Comparison of ENCODE assay signal across 8 mouse cellular contexts in genomic region chr19:43675525-43676400, GRCm38 (mm10). TPM values are rescaled to one million over a fixed set of nuclear protein-coding genes. Genes with fewer than 3 reads are reported as not detected.
DNase-seq lines count a peak whose midpoint lies in the region; ATAC-seq and TF ChIP-seq lines count a peak whose summit lies in the region.

No protein-coding gene starts in this region.

- peak overlapping the region; percentile 59 for H3K4me3 ChIP-seq in embryonic fibroblast, embryonic 13.5 days (ENCODE audit: insufficient read depth, low read length)
- H3K4me3 ChIP-seq in intestine, embryonic 14.5 days (ENCODE audit: low read depth, low read length), result peak overlapping the region; percentile 96
- peak overlapping the region; percentile 93 for H3K4me3 ChIP-seq in lung, embryonic 15.5 days

- no peak for ATAC-seq in intestine, embryonic 14.5 days (replicated peaks; ENCODE audit: low FRiP score, low TSS enrichment, low read depth)
- no peak for ATAC-seq in lung, embryonic 15.5 days (ENCODE audit: borderline replicate concordance, extremely low read depth, low FRiP score, low TSS enrichment)

- H3K9ac ChIP-seq in intestine, embryonic 14.5 days (ENCODE audit: low read length), result peak overlapping the region; percentile 87
- peak overlapping the region; percentile 59 for H3K9ac ChIP-seq in lung, embryonic 15.5 days

- TF ChIP-seq POLR2A in embryonic fibroblast, embryonic 13.5 days (IDR thresholded peaks at IDR 0.05; ENCODE audit: low read depth, low read length), result no peak; the same call in 1 of the 2 replicates

- TF ChIP-seq CTCF in embryonic fibroblast, embryonic 13.5 days (IDR thresholded peaks at IDR 0.05; ENCODE audit: borderline replicate concordance, insufficient read depth, low read length), result no peak

- no peaks in the 10 kb centered on the region for H3K9me3 ChIP-seq in intestine, embryonic 14.5 days (ENCODE audit: control insufficient read depth, low read length)
- no peaks in the 10 kb centered on the region for H3K9me3 ChIP-seq in lung, embryonic 15.5 days

- peak overlapping the region; percentile 81 for H3K4me2 ChIP-seq in intestine, embryonic 14.5 days (ENCODE audit: low read length)
- H3K4me2 ChIP-seq in lung, embryonic 15.5 days, result peak overlapping the region; percentile 92

- peak; percentile 53 for DNase-seq in layer of hippocampus, adult 11-12 months (ENCODE audit: low spot score)
- no peak for DNase-seq in layer of hippocampus, postnatal 10 days (ENCODE audit: low spot score in 2 of 2)
- DNase-seq in NIH3T3 (ENCODE audit: low read depth), result peak; percentile 74
- DNase-seq in intestine, embryonic 14.5 days (ENCODE audit: low spot score), result no peak
- peak; percentile 45 for DNase-seq in right cerebral cortex, postnatal 25 days
- no peak for DNase-seq in cerebellum, postnatal 25 days

- peaks cover 3% of the 10 kb centered on the region for H3K4me1 ChIP-seq in embryonic fibroblast, embryonic 13.5 days (ENCODE audit: control insufficient read depth, insufficient read depth, low read length)
- H3K4me1 ChIP-seq in intestine, embryonic 14.5 days (replicated peaks; ENCODE audit: control insufficient read depth, insufficient read depth, low read length), result peaks cover 19% of the 10 kb centered on the region
- peaks cover 23% of the 10 kb centered on the region for H3K4me1 ChIP-seq in lung, embryonic 15.5 days

- no peaks in the 10 kb centered on the region for H3K27me3 ChIP-seq in intestine, embryonic 14.5 days (replicated peaks; ENCODE audit: control insufficient read depth, insufficient read depth, low read length)
- H3K27me3 ChIP-seq in lung, embryonic 15.5 days, result no peaks in the 10 kb centered on the region

- no peaks in the 10 kb centered on the region for H3K36me3 ChIP-seq in intestine, embryonic 14.5 days (ENCODE audit: control insufficient read depth, insufficient read depth, low read length)
- no peaks in the 10 kb centered on the region for H3K36me3 ChIP-seq in lung, embryonic 15.5 days

- WGBS in intestine, embryonic 14.5 days, result 2% methylated on average over 43 of the region's 43 CpGs
- WGBS in lung, embryonic 15.5 days, result 1% methylated on average over 43 of the region's 43 CpGs

- H3K27ac ChIP-seq in embryonic fibroblast, embryonic 13.5 days (ENCODE audit: insufficient read depth, low read length), result peak overlapping the region; percentile 85
- peak overlapping the region; percentile 98 for H3K27ac ChIP-seq in intestine, embryonic 14.5 days (ENCODE audit: low read depth)
- peak overlapping the region; percentile 99 for H3K27ac ChIP-seq in lung, embryonic 15.5 days

RNA-seq across cellular contexts. Expression of gene Slc25a28, which starts 1.1 kb away (rescaled TPM):
- total RNA-seq in layer of hippocampus, postnatal 10 days (2021), result 10 to 100 TPM; 36.2 to 40.2 TPM
- 16.0 and 16.5 TPM in 2 replicates for polyA plus RNA-seq in embryonic fibroblast, embryonic 13.5 days (2011; ENCODE audit: insufficient read length, low read depth, missing spikeins)
- 18.6 and 21.4 TPM in 2 replicates for polyA plus RNA-seq in intestine, embryonic 14.5 days (2014; fragmentation: Nextera tagmentation; extraction: Ambion mirVana)
- 11.1 and 12.9 TPM in 2 replicates for polyA plus RNA-seq in lung, embryonic 15.5 days (2015; fragmentation: Nextera tagmentation; extraction: Ambion mirVana)

RNA-seq across cellular contexts. Expression of gene Entpd7, which starts 13.7 kb away (rescaled TPM):
- total RNA-seq in layer of hippocampus, postnatal 10 days (2021), result 10 to 100 TPM; 26.3 to 28.5 TPM
- 12.8 and 15.2 TPM in 2 replicates for polyA plus RNA-seq in embryonic fibroblast, embryonic 13.5 days (2011; ENCODE audit: insufficient read length, low read depth, missing spikeins)
- polyA plus RNA-seq in intestine, embryonic 14.5 days (2014; fragmentation: Nextera tagmentation; extraction: Ambion mirVana), result 15.5 and 16.5 TPM in 2 replicates
- polyA plus RNA-seq in lung, embryonic 15.5 days (2015; fragmentation: Nextera tagmentation; extraction: Ambion mirVana), result 10.6 and 12.7 TPM in 2 replicates

Comparison
In these comparisons a context has a peak if more than half of its experiments do, and no peak if none do; other contexts are left out.
1. DNase-seq: peak in layer of hippocampus, adult 11-12 months (single experiment), NIH3T3 (single experiment) and right cerebral cortex, postnatal 25 days (single experiment); none in layer of hippocampus, postnatal 10 days (0 of 2), intestine, embryonic 14.5 days (single experiment) and cerebellum, postnatal 25 days (0 of 2).
2. Peak in every context shown above with its lines, with median percentiles within 50 percentile points of each other: H3K27ac ChIP-seq and H3K4me3 ChIP-seq.